Mouse (Mus musculus) limb, embryonic 15.5 days (tissue): ENCODE measurements at regions not wholly inside any gene's neighbourhood (a gene's known extent, or its start where the extent isn't known, plus 50 kb on each side); places are given as distances from the start of the nearest gene placed in this dataset.

Experiments used
- ATAC-seq: fragments of 200-750 bp; cut with Nextera tagmentation; 2 replicates; pipeline ENCODE4 v1.8.0; 2017; ENCODE audit warnings: low read depth, moderate TSS enrichment; ENCODE audit not compliant: insufficient number of reproducible peaks, low FRiP score, low TSS enrichment
- H3K27ac ChIP-seq: fragments of 300-500 bp; sonication (generic); 2 replicates; pipeline ENCODE4 v1.5.1; 2015; ENCODE audit warnings: moderate library complexity, mild to moderate bottlenecking, inconsistent platforms
- H3K27me3 ChIP-seq: fragments of 300-500 bp; sonication (generic); 2 replicates; pipeline ENCODE4 v1.6.1; 2015; ENCODE audit warnings: inconsistent platforms
- H3K36me3 ChIP-seq: fragments of 300-500 bp; sonication (generic); 2 replicates; pipeline ENCODE4 v1.6.1; 2015; ENCODE audit warnings: inconsistent platforms
- H3K4me1 ChIP-seq: fragments of 300-500 bp; sonication (generic); 2 replicates; pipeline ENCODE4 v1.6.1; 2015; ENCODE audit warnings: inconsistent platforms
- H3K4me2 ChIP-seq: fragments of 300-500 bp; sonication (generic); 2 replicates; pipeline ENCODE4 v1.6.1; 2015; ENCODE audit warnings: mild to moderate bottlenecking, inconsistent platforms
- H3K4me3 ChIP-seq: fragments of 300-500 bp; sonication (generic); 2 replicates; pipeline ENCODE4 v1.5.1; 2015; ENCODE audit warnings: mild to moderate bottlenecking, inconsistent platforms
- H3K9ac ChIP-seq: fragments of 300-500 bp; sonication (generic); 2 replicates; pipeline ENCODE4 v1.6.1; 2015; ENCODE audit warnings: inconsistent platforms
- H3K9me3 ChIP-seq: fragments of 300-500 bp; sonication (generic); 2 replicates; pipeline ENCODE4 v1.6.1; 2016; ENCODE audit warnings: inconsistent platforms
- WGBS: fragments of 180-500 bp; shearing (Covaris S2); methylation state at CpG from one replicate; pipeline ENCODE4 v1.1.7; 2015; 5-methylcytosine and 5-hydroxymethylcytosine counted together

DNA sequence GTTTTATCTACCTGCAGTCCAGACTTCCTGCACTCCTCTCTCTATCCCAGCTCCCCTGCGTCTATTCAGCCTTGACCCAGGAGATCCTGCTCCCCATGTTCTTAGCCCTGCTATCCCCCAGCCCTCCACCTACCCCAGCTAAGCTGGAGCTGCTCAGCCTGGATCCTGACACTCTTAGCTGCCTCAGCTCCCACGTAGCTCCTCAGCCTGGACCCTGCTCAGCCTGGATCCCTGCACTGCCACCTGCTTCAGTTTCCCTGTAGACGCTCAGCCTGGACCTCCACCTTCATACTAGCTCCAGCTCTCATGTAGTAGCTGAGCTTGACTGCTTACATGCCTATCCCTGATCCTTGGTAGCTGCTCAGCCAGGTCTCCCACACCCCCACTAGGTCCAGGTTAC, 151.5 kb downstream of the Tmem121 start:
- no peak overlapping the region for H3K4me2 ChIP-seq
- WGBS, result 58% methylated on average over 3 of the region's 3 CpGs
- H3K4me3 ChIP-seq, result no peak overlapping the region
- no peak overlapping the region for H3K9ac ChIP-seq
- H3K27me3 ChIP-seq, result no peaks in the 10 kb centered on the region
- no peaks in the 10 kb centered on the region for H3K4me1 ChIP-seq
- ATAC-seq, result no peak
- H3K27ac ChIP-seq, result no peak overlapping the region
- no peaks in the 10 kb centered on the region for H3K36me3 ChIP-seq
- H3K9me3 ChIP-seq, result no peaks in the 10 kb centered on the region

DNA sequence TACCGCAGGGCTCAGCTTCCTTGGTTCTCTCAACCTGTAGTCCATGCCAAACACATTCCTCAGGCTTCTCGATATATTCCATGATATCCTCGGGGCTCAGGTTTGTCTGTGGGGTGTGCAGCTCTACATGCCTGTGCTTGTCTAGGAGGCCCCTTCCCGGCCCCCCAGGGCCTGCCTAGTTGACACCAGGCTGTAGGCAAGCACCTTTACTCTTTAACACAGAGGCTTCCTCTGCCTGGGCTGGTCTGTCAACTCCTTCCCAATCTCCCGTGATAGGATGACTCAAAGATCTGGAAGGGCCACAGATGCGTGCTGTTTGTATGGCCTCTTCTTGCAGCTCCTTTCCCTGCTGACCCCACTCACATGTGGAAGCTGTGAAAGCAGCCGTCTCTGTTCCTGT, 150.4 kb upstream of the Adam6b start:
- Histone ChIP-seq H3K27ac (no peak overlapping the region), H3K4me3 (no peak overlapping the region), H3K4me1 (no peaks in the 10 kb centered on the region), H3K36me3 (no peaks in the 10 kb centered on the region), H3K9me3 (no peaks in the 10 kb centered on the region), H3K27me3 (no peaks in the 10 kb centered on the region), H3K9ac (no peak overlapping the region), H3K4me2 (no peak overlapping the region)
- WGBS, result 49% methylated on average over 7 of the region's 7 CpGs
- ATAC-seq, result no peak

DNA sequence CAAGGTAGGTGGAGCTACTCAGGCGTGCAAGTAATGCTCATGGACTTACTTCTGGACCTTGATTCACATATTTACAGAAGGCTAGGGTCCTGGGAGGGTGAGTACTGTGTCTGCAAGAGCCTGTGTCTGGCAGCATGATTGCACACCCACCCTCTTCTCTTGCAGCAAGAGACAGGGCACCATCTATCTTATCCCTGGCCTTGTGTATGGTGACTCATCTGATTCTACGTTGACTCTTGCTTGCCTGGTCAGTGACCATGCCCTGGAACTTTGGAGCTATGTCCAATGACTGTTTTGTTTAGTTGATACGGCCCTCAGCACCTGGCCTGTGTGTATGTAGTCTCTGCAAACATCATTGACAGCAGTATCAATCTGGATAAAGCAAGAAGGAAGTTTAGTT, 148.3 kb upstream of the Adam6b start:
- H3K4me3 ChIP-seq, result no peak overlapping the region
- no peaks in the 10 kb centered on the region for H3K36me3 ChIP-seq
- no peak for ATAC-seq
- H3K27me3 ChIP-seq, result no peaks in the 10 kb centered on the region
- H3K4me2 ChIP-seq, result no peak overlapping the region
- no peak overlapping the region for H3K9ac ChIP-seq
- H3K4me1 ChIP-seq, result no peaks in the 10 kb centered on the region
- 69% methylated on average over 3 of the region's 3 CpGs for WGBS
- no peak overlapping the region for H3K27ac ChIP-seq
- no peaks in the 10 kb centered on the region for H3K9me3 ChIP-seq

DNA sequence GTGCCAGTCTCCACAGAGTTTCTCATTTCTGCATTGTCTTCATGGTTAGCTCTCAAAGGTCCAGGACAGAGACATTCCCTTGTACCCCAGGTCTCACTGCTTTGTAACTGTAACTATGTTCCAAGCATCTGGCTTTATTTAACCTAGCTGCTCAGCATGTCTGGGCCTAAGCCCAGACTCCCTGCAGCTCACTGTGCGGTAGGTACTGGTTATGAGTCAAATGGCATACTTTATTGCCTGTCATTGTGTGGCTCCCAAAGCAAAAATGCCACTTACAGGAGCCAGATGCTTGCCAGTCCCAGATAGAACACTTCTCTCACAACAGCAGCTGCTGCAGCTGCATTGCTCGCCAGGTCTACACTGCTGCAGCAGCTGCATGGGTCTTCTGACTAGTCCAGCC, 134.2 kb upstream of the Adam6b start:
- no peaks in the 10 kb centered on the region for H3K4me1 ChIP-seq
- 22% methylated on average over 2 of the region's 2 CpGs for WGBS
- no peaks in the 10 kb centered on the region for H3K9me3 ChIP-seq
- no peaks in the 10 kb centered on the region for H3K27me3 ChIP-seq
- no peak overlapping the region for H3K4me3 ChIP-seq
- no peak for ATAC-seq
- no peak overlapping the region for H3K9ac ChIP-seq
- no peak overlapping the region for H3K27ac ChIP-seq
- no peak overlapping the region for H3K4me2 ChIP-seq
- no peaks in the 10 kb centered on the region for H3K36me3 ChIP-seq

DNA sequence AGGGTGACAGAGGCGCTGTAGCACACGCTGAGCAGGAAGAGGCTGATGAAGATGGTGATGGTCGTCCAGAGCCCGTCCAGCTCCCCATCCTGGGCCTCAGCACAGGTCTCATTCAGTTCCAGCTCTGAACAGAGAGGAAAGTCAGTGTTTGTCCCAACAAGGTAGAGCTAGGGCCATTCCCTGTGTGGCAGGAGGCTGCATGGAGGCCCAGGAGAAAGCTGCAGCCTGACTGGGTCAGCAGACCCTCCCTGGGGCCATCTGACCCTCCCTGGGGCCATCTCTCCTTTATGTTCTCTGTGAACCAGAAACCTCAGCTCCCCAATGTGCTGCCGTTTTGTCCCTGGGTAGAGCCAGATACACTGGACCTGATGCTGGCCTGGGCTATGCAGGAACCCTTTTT, 131.2 kb upstream of the Adam6b start:
- no peaks in the 10 kb centered on the region for H3K9me3 ChIP-seq
- H3K36me3 ChIP-seq, result no peaks in the 10 kb centered on the region
- H3K4me1 ChIP-seq, result no peaks in the 10 kb centered on the region
- no peaks in the 10 kb centered on the region for H3K27me3 ChIP-seq
- 82% methylated on average over 5 of the region's 5 CpGs for WGBS
- ATAC-seq, result no peak
- H3K9ac ChIP-seq, result no peak overlapping the region
- H3K4me3 ChIP-seq, result no peak overlapping the region
- no peak overlapping the region for H3K4me2 ChIP-seq
- no peak overlapping the region for H3K27ac ChIP-seq

DNA sequence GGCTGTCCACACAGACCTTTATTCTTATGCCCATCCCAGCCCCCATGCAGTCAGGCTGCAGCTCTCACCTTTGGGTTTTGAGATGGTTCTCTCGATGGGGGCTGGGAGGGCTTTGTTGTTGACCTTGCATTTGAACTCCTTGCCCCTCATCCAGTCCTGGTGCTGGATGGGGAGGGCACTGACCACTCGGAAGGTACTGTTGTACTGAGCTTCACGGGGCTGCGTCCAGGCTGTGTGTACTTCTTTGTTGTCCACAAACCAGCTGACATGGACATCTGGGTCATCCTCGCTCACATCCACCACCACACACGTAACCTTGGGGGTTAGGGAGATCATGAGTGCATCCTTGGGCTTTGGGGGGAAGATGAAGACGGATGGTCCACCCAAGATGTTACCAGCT, 129.3 kb upstream of the Adam6b start:
- Histone ChIP-seq H3K36me3 (no peaks in the 10 kb centered on the region), H3K4me3 (no peak overlapping the region), H3K9ac (no peak overlapping the region), H3K9me3 (no peaks in the 10 kb centered on the region), H3K27me3 (no peaks in the 10 kb centered on the region), H3K27ac (no peak overlapping the region), H3K4me2 (no peak overlapping the region), H3K4me1 (no peaks in the 10 kb centered on the region)
- WGBS, result 87% methylated on average over 7 of the region's 7 CpGs
- no peak for ATAC-seq

DNA sequence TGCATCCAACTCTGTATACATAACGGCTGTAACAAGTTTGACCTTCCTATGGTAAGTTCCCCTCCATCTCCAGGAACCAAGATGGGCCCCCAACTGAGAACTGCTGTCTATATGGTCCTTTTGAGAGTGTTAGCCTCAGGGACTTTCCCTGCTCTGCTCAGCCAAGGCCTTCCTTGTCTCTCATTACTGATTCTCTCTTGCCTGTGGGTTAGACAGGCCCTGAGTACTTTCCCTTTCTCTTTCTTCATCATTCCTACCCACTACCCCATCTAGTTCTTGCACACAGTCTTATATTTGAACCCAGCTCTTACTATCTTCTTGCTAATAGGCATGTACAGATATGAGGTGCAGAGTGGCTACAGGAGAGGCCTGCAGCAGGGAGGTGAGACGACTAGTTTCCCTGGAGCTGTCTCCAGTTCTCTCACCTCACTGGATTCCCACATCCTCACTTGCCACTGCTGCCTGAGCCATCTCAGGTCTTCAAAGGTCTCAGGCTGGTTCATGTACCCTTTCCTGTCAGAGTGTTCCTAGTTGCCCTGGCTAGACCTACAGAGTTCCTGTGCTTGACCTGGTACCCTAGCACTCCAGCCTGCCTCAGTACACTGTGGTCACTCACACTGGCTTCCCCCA, 126.8 kb upstream of the Adam6b start:
- Histone ChIP-seq H3K27me3 (no peaks in the 10 kb centered on the region), H3K27ac (no peak overlapping the region), H3K4me3 (no peak overlapping the region), H3K4me2 (no peak overlapping the region), H3K4me1 (no peaks in the 10 kb centered on the region), H3K36me3 (no peaks in the 10 kb centered on the region), H3K9ac (no peak overlapping the region), H3K9me3 (no peaks in the 10 kb centered on the region)
- ATAC-seq, result no peak
- WGBS, result 65% methylated on average over 2 of the region's 2 CpGs

DNA sequence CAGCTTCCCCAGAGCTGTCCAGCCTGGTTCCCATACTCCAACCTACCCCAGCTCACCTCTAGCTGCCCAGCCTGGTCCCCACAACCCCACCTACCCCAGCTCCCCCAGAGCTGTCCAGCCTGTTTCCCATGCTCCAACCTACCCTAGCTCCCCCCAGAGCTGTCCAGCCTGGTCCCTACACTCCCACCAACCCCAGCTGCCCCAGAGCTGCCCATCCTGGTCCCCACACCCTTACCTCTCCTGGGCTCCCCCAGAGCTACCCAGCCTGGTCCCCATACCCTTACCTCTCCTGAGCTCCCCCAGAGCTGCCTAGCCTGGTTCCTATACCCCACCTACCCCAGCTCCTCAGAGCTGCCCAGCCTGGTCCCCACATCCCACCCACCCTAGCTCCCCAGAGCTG, 125.3 kb upstream of the Adam6b start:
- peak; percentile 20; the same call in 1 of the 2 replicates for ATAC-seq
- no peaks in the 10 kb centered on the region for H3K27me3 ChIP-seq
- no peak overlapping the region for H3K9ac ChIP-seq
- H3K27ac ChIP-seq, result no peak overlapping the region
- H3K36me3 ChIP-seq, result no peaks in the 10 kb centered on the region
- no peak overlapping the region for H3K4me3 ChIP-seq
- no peak overlapping the region for H3K4me2 ChIP-seq
- no peaks in the 10 kb centered on the region for H3K4me1 ChIP-seq
- H3K9me3 ChIP-seq, result no peaks in the 10 kb centered on the region

DNA sequence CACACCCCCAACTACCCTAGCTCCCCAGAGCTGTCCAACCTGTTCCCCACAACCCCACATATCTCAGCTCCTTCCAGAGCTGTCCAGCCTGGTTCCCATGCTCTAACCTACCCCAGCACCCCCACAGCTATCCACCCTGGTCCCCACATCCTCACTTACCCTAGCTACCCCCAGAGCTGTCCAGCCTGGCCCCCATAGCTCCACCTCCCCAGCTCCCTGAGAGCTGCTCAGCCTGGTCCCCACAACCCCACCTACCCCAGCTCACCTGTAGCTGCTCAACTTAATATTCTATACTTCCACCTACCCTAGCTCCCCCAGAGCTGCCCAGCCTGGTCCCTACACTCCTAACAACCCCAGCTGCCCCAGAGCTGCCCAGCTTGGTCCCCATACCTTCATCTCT, 124.9 kb upstream of the Adam6b start:
- Histone ChIP-seq H3K36me3 (no peaks in the 10 kb centered on the region), H3K4me3 (no peak overlapping the region), H3K9ac (no peak overlapping the region), H3K27ac (no peak overlapping the region), H3K27me3 (no peaks in the 10 kb centered on the region), H3K9me3 (no peaks in the 10 kb centered on the region), H3K4me2 (no peak overlapping the region), H3K4me1 (no peaks in the 10 kb centered on the region)
- ATAC-seq, result no peak

DNA sequence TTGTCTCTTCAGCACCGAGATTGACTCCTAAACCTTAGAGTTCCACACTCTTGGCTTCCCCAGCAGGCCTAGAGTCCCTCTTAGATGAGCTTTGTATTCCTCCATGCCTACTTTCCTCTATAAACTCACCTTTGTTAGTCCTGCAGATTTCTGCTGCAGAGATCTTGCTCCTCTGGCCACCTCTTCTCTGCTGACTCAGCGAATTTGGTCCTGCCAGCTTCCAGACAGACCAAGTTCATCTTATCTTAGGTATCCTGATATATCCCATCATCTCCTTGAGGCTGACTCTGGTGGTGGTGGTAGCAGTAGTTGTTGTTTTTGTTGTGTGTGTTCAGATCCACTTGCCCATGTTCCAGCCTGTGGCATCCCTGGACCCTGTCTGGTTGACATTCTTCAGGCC, 123.5 kb upstream of the Adam6b start:
- Histone ChIP-seq H3K4me3 (no peak overlapping the region), H3K4me1 (no peaks in the 10 kb centered on the region), H3K27me3 (no peaks in the 10 kb centered on the region), H3K4me2 (no peak overlapping the region), H3K9ac (no peak overlapping the region), H3K36me3 (no peaks in the 10 kb centered on the region), H3K9me3 (no peaks in the 10 kb centered on the region), H3K27ac (no peak overlapping the region)
- ATAC-seq, result no peak
- WGBS, result 54% methylated on average over 2 of the region's 2 CpGs

DNA sequence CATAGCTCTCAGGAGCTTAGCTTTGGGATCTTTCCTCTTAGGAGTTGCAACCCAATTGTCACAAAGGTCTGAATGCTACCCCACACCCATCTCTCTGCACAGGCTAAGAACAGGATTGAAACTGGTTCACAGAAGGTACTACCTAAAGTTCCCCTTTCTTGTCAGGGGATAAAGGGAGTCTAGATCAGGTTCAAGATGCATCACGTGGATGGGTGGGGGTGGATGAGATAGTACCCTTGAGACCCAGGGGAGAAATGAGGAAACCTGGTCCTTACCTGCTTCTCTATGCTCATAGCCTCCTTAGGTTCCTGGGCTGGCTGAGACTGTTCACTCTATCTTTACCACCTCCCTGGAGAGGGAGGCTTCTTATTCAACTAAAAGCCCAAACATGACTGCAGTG, 122.9 kb upstream of the Adam6b start:
- no peaks in the 10 kb centered on the region for H3K36me3 ChIP-seq
- 50% methylated on average over 1 of the region's 1 CpGs for WGBS
- no peaks in the 10 kb centered on the region for H3K27me3 ChIP-seq
- H3K9me3 ChIP-seq, result no peaks in the 10 kb centered on the region
- H3K9ac ChIP-seq, result no peak overlapping the region
- no peak overlapping the region for H3K4me2 ChIP-seq
- H3K27ac ChIP-seq, result no peak overlapping the region
- H3K4me3 ChIP-seq, result no peak overlapping the region
- no peak for ATAC-seq
- H3K4me1 ChIP-seq, result no peaks in the 10 kb centered on the region

DNA sequence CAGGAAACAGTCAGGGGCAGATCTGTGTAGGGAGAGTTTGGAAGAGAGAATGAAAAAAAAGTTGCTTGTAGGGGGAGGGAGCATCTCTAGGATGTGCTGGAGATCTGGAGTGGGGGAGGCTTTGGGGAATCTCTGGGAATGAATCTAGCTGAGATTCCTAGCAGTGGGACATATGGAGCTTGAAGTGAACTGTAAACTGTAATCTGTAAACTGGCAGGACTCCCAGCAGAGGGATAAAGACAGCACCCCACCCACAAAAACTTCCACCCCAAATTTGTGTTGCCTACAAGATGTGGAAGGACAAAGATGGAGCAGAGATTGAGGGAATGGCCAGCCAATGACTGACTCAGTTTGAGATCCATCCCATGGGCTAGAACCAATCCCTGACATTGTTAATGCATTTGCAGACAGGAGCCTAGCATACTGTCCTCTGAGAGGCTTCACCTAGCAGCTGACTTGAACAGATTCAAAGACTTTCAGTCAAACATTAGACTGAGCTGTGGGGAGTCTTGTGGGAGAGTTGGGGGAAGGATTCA, 87.7 kb upstream of the Adam6b start:
- no peak overlapping the region for H3K4me2 ChIP-seq
- no peaks in the 10 kb centered on the region for H3K36me3 ChIP-seq
- ATAC-seq, result no peak
- no peaks in the 10 kb centered on the region for H3K4me1 ChIP-seq
- H3K27me3 ChIP-seq, result no peaks in the 10 kb centered on the region
- H3K4me3 ChIP-seq, result no peak overlapping the region
- H3K9ac ChIP-seq, result no peak overlapping the region
- no peak overlapping the region for H3K27ac ChIP-seq
- no peaks in the 10 kb centered on the region for H3K9me3 ChIP-seq

DNA sequence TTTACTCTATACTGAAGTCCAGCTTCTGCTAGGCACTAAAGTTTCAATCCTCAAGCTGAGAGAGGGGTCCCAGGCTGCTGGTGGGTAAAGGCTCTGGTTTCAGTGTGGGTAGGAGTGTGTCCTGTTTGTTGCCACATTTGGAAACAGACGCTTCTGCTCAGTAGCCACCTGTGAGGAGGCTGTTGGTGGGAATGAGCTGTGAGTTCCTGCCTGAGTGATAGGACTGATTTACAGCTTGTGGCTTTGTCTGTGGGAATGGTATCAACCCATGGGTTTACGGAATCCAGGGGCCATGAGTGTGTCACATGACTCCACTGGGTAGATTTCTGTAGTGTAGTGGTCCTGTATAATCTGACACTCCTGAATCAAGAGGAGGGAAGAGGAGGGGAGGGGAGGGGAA, 86.5 kb upstream of the Adam6b start:
- no peak for ATAC-seq
- Histone ChIP-seq H3K9me3 (no peaks in the 10 kb centered on the region), H3K4me3 (no peak overlapping the region), H3K9ac (no peak overlapping the region), H3K27ac (no peak overlapping the region), H3K4me2 (no peak overlapping the region), H3K36me3 (no peaks in the 10 kb centered on the region), H3K27me3 (no peaks in the 10 kb centered on the region), H3K4me1 (no peaks in the 10 kb centered on the region)
- WGBS, result 36% methylated on average over 2 of the region's 2 CpGs
